Mouse (Mus musculus): ENCODE results near the gene Zbtb37.

Zbtb37 gene

DNA sequence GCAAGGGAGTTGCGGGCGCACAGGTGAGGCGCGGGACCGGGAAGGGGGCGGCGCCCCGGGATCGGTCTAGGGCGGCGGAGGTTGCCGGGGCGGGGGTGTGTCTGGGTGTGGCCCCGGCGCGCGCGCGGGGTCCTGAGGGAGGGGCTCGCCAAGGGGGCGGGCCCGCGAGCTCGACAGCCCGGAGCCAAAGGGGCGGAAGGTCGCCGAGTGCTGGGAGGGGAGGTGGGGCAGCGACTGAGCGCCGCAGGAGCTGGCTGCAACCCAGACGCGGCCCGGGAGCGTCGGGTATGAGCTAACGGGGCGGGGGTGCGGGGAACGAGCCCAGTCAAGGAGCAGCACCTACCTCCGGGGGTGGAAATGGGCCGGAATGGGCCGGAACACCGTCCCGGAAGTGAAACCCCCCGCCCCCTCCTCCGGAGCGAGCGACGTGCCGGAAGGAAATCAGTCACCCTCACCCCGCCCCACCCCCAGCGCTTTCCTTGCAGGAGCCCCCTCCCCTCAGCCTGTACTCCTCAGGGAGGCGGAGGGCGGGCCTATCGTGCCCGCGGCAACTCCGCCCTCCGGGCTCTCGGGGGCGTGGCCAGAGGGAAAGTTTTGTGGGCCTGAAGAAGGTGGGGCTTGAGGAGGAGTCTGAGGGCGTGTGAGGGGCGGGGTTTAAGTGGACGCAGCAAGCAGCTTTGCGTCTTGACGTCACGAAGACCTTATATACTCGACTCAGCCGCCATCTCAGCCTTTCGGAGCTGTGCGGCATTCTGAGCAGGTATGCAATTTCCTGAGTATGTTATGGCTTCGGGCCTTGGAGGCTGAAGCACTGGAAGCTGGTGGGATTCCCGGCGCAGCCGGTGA, at the start of gene Zbtb37:
TSS of gene Zbtb37 (minus strand) at position 415 of the 846 bp plus-strand sequence.
- DNase-seq (ENCODE audit: low read depth, low spot score) = peak; percentile 100

DNA sequence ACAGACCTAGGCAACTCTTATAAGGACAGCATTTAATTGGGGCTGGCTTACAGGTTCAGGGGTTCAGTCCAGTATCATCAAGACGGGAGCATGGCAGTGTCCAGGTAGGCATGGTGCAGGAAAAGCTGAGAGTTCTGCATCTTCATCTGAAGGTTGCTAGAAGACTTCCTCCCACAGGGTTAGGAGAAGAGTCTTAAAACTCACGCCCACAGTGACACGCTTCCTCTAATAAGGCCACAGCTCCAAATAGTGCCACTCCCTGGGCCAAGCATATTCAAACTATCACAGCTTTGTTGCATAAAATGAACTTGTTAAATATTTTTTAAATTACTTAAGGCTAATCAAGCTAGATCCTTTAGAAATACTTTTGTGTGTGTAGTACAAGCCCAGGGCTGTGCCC, 42.6 kb upstream of the Zbtb37 start:
- no peak for DNase-seq (ENCODE audit: low read depth, low spot score)

DNA sequence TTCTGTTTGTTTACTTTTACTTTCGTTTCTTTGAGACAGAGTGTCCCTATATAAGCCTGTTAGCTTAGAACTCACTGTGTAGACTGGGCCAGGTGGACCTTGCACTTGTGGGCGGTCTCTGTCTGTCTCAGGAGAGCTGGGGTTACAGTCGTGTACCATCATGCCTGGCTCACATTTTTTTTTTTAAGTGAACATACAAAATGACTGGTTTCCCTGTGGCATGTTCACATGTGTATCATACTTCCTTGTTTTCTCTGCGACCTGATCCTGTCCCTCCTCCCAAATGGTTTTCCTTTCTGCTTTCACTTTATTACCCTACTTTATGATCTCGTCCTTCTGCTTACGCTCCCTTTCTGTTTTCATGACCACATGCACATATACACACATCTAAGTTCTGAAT, 41.6 kb upstream of the Zbtb37 start:
- no peak for DNase-seq (ENCODE audit: low read depth, low spot score)

DNA sequence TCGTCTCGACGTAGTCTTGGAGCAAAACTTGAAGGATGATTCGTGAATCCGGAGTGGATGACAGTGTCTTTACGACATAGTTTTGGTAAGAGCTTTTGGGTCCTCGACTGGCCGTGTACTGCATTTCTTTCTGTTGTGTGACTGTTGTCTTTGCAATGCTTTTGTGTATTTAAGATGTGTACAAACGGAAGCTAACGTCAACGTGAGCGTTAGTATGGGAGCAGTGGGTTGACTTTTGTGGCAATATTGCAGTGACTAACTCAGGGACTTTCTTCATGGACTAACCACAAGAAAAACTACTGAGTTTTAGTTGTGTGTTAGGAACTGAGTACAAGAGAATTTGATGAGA, 36.6 kb upstream of the Zbtb37 start:
- DNase-seq (ENCODE audit: low read depth, low spot score) = no peak

DNA sequence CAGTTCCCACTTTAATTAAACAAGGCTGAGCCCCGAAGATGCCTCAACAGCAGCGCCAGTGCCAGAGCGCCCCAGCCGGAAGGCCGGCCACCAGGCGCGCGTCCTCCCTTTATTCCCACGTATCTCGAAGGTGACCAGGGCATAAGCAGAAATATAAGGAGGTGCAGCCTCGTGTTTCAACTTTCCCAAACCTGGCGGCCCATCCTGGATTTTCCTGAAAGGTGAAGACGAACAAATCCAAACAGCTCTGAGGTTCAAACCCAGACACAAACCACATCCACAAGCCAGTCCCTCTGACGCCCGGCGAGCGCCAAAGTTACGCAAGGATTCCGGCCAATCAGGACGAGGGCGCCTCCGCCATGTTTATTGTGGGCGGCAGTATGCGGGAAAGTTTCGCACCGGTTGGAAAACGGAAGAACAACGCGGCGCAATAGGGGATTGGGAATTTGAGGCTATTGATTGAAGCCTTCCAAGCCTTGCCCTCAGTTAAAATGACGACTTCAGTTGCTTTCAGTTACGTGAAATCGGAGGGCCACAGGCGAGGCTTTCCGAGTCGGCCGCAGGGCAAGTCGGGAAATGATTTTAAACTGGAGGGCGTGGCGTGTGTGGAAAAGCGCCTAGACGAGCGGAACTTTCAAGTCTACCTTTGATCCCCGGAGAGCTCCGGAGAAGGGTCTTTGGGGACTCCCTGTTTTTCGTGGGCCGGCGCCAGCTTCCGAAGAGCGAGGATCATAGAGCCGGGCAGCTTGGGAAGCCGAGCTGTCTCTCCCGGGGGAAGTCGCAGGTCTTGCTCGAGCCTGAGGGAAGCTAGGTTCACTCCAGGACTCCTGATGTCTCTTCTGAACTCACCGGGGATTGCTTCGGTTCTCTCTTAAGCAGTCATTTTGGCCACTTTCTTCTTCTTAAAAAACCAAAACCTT, 36.0 kb upstream of the Zbtb37 start, which contains the start of the genes Dars2 and Cenpl:
TSS of gene Dars2 (minus strand) at position 307 of the 920 bp plus-strand sequence.
TSS of gene Cenpl (plus strand) at position 362 of the 920 bp plus-strand sequence.
- DNase-seq (ENCODE audit: low read depth, low spot score) = peak; percentile 99

DNA sequence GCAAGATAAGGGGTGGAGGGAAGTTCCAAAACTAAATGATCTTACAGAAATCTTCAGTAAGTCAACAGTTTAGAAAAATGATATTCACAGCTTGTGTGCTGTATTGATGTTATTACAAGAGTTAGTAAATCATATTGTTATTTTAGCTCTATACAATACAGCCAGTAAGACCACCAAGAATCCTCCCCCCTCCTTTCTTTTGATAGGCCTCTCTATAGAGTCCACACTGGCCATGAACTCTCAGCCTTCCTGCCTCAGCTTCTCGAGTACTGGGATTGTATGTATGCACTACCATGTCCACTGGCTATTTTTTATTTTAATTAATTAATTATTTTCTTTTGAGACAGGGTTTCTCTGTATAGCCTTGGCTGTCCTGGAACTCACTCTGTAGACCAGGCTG, 28.7 kb upstream of the Zbtb37 start:
- no peak for DNase-seq (ENCODE audit: low read depth, low spot score)

DNA sequence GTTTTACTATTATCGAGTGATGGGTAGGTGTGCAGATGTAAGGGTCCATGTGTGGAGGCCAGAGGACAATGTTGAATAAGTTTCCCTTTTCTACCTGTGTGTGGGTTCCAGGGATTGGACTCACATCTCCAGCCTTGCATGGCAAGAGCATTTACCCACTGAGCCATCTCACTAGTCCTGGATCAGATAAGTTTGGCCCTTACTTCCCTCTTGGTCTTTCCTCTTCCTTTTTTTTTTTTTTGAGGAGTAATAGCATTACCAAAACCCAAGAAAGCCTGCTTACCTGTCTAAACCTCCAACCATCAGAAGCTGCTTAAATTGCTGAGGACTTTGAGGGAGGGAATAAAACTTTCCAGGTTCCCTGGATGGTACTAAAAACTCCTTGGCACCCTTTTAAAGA, 22.5 kb upstream of the Zbtb37 start:
- no peak for DNase-seq (ENCODE audit: low read depth, low spot score)

DNA sequence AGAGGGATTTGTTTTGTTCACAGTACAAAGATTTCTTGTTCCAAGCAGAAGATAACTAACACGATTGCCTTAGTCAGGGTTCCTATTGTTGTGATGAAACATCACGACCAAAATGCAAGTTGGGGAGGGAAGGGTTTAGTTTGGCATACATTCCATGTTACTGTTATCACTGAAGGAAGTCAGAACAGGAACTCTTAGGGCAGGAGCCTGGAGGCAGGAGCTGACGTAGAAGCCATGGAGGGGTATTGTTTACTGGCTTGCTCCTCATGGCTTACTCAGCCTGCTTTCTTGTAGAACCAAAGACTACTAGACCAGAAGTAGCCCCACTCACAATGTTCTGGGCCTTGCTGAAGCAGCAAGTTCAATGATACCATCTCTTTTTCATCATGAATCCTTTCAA, 12.3 kb upstream of the Zbtb37 start:
- no peak for DNase-seq (ENCODE audit: low read depth, low spot score)

DNA sequence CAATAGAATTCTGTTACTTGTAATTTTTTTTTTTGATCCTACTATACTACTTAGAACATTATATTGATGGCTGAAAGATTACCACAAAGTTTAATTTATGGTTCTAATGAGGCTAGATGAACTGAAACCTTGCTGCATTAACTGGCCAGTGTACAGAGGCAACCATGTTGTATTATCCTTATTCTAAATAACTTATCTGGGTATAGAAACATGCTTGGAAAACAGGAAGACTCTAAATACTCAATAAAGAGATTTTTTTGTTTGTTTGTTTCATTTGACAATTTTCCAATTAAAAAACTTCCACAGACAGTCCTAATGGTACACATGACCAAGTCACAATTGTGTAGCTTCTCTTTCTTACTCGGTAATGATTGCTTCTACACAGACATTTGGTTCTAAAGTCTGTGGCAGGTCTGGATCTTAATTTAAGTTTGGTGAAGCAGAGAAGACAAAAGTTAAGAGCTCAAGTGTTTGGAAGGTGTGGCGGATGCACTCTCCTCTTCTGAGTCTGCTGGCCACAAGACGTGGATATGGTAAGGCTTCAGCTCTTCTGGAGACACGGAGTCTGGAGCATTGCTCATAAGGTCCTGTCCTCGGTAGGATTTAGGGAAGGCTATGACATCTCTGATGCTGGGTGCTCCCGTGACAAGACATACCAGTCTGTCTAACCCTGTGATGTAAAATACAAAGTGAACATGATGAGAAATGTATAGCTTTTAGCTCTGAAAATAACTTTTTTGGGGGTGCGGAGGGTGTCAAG, 6.8 kb upstream of the Zbtb37 start:
- DNase-seq (ENCODE audit: low read depth, low spot score) = no peak

DNA sequence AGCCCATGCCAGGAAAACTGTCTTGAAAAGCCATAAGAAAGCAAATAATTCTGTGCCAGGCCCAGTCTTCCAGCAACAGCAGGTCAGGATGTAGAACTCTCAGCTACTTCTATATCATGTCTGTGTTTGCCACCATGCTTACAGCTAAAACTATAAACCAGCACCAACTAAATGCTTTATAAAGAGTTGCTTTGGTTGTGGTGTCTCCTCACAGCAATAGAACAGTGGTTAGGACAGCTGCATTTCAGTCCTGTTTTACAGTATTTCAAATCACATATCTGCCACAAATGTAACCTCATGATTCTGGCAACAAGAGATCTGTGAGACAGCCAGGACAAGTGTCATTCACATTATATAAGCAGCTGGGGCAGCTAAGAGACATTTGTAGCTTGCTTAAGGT, 6.2 kb upstream of the Zbtb37 start:
- DNase-seq (ENCODE audit: low read depth, low spot score) = no peak

DNA sequence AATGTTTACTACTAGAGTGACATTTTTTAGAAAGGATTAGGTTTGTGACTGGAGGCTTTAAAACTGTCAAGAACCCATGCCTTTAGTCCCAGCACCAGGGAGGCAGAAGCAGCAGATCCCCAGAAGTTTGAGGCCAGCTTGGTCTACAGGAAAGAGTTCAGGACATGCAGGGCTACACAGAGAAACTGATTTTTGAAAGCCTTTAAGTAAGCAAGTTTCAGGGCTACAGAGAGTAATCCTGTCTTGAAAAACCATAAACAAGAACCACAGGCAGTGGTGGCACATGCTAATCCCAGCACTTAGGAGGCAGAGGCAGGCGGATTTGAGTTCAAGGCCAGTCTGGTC, 5.7 kb upstream of the Zbtb37 start:
- DNase-seq (ENCODE audit: low read depth, low spot score) = no peak

DNA sequence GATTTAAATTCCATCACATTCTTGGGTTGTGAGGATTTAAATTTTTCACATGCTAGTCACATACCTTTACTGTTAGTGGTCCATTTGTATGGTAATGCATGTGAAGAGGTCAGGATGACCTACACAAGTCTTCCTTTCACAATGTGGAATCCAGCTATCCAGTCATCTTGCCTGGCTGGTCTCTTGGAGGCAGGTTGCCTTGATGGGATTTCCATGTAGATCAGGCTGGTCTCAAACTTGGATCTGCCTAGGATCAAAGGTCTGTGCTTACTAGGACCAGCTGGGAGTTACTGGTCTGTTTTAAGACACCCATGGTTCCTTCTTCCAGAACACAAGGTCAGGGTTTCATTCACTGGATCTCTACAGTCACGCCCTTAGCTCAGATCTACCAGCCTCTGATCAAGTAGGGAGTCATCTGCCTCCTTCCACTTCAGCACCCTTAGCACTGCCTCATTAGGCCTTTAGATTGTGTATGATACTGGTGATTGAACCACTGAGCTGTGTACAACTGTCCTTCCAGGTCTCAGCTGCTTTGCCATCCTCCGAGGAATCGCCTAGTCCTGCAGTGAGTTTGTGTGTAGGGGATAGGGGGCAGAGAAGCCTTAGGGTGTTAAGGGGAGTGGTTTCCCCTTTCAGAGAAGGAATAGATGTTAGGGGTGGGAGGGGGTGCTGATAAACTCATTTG, 5.2 kb upstream of the Zbtb37 start:
- no peak for DNase-seq (ENCODE audit: low read depth, low spot score)

DNA sequence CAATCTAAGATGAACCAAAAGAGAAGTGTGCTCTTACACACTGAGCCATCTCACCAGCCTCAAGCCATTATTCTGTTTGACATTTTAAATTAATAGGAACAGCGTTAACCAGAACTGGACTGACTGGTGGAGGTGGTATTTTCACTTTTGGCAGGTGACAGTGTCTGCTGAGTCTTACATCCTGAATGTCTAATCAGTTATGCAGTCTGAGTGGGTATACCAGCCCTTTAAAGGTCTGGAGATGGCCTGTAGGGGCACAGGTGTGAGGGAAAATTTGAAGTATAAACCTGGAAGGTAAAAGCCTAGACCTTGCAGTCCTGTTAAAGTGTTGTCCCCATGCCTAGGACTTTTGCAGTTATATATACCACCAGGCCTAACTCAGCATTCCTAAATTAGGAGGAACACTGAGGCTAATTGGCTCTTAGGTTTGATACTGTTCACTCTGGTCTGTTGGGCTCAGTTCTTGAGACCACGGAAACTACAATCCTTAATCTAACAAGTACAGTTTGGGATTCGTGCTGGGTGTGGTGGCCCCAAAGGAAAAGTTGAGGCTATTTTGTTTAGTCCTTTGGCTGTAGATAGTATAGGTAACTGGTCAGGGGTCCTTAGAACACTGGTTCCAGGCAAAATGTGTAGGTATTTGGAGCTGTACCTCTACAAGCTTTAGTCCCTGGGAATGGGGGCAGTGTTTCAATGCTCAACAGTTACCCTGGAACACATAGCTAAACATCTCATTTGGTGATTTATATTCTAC, 4.5 kb upstream of the Zbtb37 start:
- no peak for DNase-seq (ENCODE audit: low read depth, low spot score)

DNA sequence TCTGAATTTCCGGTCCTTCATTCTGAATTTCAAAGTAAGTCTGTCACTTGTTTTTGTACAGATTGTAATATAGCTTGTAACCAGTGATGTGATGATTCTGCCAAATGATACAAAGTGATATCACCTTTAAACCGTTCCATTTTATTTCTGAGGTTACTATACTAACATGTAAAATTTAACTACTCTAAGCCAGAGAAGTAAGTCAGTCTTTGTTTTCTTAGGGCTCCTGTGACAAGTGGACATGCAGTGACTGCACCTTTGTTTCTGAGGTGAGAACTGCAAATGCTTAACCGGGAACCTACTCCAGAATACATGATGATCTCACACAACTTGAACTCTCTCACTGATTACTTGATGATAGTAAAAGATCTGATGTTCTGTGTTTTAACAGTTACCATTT, 3.4 kb upstream of the Zbtb37 start:
- no peak for DNase-seq (ENCODE audit: low read depth, low spot score)

DNA sequence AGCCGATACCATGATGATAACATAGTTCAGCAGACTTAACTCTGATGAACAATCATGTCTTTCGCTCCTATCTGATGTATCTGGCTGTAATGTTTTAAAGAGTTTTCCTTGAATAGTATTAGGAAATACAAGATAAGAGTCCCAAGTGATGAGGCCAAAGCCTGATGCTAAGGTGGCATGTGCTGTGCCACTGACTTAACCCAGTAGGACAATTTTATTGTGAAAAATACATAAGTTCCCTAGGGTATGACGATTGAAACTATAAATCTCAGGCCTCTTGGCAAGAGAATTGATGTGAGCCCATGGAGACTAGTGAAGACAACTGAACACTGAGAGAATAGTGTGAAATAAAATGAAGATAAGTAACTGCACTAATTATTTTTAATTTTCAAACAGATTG, 3.0 kb upstream of the Zbtb37 start:
- no peak for DNase-seq (ENCODE audit: low read depth, low spot score)

DNA sequence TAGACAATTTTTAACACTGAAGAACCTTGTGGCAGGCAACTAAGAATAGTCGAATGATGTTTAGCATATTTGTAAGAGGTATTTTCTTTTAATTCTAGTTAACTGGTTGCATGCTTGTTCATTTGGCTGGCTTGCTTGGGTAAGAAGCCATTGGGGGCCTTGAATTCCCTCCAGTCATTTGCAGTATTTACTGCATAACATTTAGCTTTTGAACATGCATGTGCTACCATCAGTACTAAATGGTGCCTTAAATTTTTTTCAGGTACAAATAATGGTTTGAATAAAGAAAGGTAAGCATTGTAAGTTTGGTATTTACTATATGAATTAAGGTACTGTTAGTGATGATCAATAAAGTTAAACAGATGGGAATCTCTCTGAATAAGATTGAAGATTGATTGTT, 2.4 kb upstream of the Zbtb37 start:
- DNase-seq (ENCODE audit: low read depth, low spot score) = no peak

DNA sequence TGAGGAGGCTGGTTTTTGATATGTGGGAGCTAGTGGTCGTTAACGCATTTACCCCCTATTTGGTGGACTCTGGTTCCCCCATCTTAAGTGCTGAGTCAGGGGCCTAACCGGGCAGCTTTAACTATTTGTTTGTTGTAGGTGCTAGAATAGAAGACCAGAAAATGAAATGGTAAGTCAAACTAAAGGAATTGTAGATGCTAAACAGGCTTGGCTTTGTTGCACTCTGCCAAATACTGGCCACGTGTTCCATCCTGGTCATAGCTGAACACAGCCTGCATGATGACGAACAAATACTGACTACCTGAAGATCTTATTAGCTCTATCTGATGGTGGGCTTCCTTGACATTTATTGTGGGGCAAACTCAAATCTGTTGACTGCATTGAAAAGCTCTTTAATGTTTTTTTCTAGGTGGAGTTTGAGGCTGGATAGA, 1.8 kb upstream of the Zbtb37 start:
- peak; percentile 39 for DNase-seq (ENCODE audit: low read depth, low spot score)

DNA sequence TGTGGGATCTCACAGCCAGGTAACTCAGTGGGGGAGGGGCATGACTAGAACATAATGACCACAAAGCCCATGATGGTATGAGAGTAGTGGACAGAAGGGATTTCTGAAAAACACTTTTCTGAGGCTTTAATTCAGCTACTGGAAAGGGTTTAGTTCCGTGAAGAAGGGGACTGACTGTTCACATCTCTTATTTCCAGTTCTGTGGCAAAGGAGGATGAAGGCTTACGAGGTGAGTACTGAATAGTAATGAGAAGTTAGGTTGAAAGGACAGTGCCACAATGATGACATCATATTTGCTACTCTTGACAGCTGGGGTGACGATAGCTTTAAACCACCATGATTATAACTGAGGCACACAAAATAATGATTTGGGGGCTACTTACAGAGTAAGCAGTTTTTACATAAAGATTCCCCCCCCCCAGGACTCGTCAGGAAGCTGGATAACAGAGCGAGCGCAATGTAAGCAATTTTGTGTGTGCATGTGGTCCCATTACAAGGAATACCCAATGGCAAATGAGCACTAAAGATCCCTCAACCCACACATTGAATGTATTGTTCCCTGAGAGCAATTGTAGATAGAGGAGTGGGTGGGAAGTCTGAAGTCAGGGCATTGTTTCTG, 1.2 kb upstream of the Zbtb37 start:
- peak; percentile 49 for DNase-seq (ENCODE audit: low read depth, low spot score)

DNA sequence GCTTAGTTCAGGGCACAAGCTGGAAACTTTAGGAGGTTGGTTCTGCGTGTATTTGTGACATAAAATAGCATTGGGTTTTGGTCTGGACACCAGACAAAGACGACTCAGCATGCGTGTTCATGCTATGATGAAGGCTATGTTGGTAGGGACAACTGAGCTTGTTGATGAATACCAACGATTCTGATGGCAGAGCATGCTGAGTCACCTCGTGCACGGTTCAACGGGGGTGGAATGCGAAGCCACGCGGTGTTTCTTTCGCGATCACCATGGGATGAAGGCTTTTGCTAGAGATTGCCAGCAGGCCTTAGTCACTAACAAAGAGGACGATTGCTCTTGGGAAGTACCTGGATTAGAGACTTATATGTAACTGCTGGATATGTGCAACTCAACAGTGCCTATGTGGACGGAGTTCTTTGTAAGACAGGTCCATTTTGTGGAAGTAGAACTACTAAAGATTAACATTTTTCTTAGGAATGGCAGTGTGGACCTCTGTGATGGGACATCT, 684 bp upstream of the Zbtb37 start:
- peak; percentile 77 for DNase-seq (ENCODE audit: low read depth, low spot score)

DNA sequence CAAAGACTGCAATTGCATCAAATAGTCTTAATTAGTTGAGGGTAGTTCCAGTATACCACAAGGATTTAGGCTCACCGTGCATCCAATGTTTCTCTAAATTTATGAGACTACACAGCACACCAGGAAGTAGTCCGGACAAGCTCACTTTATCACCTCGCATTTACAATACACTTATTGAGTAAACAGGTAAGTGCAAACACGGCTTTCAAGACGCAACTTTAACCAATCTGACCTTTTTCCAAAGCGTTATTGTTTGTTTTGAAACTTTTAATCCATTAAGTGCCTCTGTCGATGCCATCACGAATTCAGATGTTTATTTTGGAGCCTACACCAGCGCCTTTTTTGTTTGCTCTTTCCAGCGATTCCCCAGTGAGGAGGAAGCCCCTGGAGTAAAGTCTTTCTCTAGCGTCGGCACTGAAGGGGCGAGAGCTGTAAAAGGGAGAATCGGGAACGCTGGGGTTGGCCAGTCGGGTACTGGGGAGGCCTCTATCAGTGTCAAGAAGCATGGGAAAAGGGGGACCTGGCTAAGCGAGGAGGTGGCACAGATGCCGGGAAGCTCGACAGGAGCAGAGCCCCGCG, 704 bp downstream of the Zbtb37 start:
- DNase-seq (ENCODE audit: low read depth, low spot score) = no peak
